Mouse (Mus musculus) liver, embryonic 14.5 days (tissue): ENCODE results near the gene Hist1h4f. TPM values are rescaled to one million over a fixed set of nuclear protein-coding genes. Genes with fewer than 3 reads are reported as not detected.
"Not testable (repeated sequence)": the region's sequence is repeated elsewhere in the genome, so short reads cannot be mapped to it uniquely, and the experiment has no call there.

ENCODE experiments used
- ATAC-seq: fragments of 200-750 bp; cut with Nextera tagmentation; 2 replicates; pipeline ENCODE4 v1.8.0; 2017; ENCODE audit warnings: moderate number of reproducible peaks, mild to moderate bottlenecking, moderate library complexity; ENCODE audit not compliant: insufficient read depth
- DNase-seq, 3 experiments: peaks; one replicate each; pipeline ENCODE4 v3.0.0-alpha.2; 2012 to 2013; ENCODE audit warnings: low read depth in 3 of 3, low spot score in 3 of 3
- H3K27ac ChIP-seq: fragments of 300-500 bp; sonication (generic); 2 replicates; pipeline ENCODE4 v1.5.1; 2014; ENCODE audit warnings: moderate library complexity, mild to moderate bottlenecking, control low read depth, inconsistent platforms
- H3K27me3 ChIP-seq: fragments of 300-500 bp; sonication (generic); 2 replicates; pipeline ENCODE4 v1.6.1; 2014; ENCODE audit warnings: mild to moderate bottlenecking, low read length, moderate library complexity; ENCODE audit not compliant: control insufficient read depth, insufficient read depth
- H3K36me3 ChIP-seq: fragments of 300-500 bp; sonication (generic); replicated peaks from 2 replicates; pipeline ENCODE4 v1.6.1; 2014; ENCODE audit warnings: low read depth; ENCODE audit not compliant: control insufficient read depth, insufficient read depth
- H3K4me1 ChIP-seq, 2 experiments: fragments of 200-500 bp in 1 of 2; fragments of 300-500 bp in 1 of 2; sonication (generic) in 1 of 2; replicated peaks; 2 replicates each; pipeline ENCODE4 v1.6.1; 2012 to 2014; ENCODE audit warnings: antibody characterized with exemption in 1 of 2, inconsistent platforms in 1 of 2, low read length in 1 of 2; ENCODE audit not compliant: control insufficient read depth in 2 of 2, insufficient read depth in 2 of 2
- H3K4me2 ChIP-seq: fragments of 300-500 bp; sonication (generic); 2 replicates; pipeline ENCODE4 v1.6.1; 2014; ENCODE audit warnings: low read depth, mild to moderate bottlenecking, control low read depth, moderate library complexity
- H3K4me3 ChIP-seq, 2 experiments: fragments of 200-500 bp in 1 of 2; fragments of 300-500 bp in 1 of 2; sonication (generic) in 1 of 2; 2 replicates each; pipeline ENCODE4 v1.5.1; 2012 to 2014; ENCODE audit warnings: low read depth in 2 of 2, low read length in 2 of 2, mild to moderate bottlenecking in 2 of 2, control low read depth in 1 of 2, inconsistent platforms in 1 of 2, moderate library complexity in 1 of 2; ENCODE audit not compliant: insufficient read depth in 1 of 2
- H3K9ac ChIP-seq: fragments of 300-500 bp; sonication (generic); replicated peaks from 2 replicates; pipeline ENCODE4 v1.6.1; 2014; ENCODE audit warnings: mild to moderate bottlenecking, control low read depth, moderate library complexity
- H3K9me3 ChIP-seq: fragments of 300-500 bp; sonication (generic); 2 replicates; pipeline ENCODE4 v1.6.1; 2016; ENCODE audit warnings: low read length, mixed read lengths; ENCODE audit not compliant: control insufficient read depth
- CTCF ChIP-seq: IDR thresholded peaks from 2 replicates; pipeline ENCODE4 v1.5.1; 2016; ENCODE audit warnings: antibody characterized with exemption, low read depth, control low read depth
- EP300 ChIP-seq: IDR thresholded peaks from 2 replicates; pipeline ENCODE4 v1.6.1; 2016; ENCODE audit warnings: antibody characterized with exemption, low read depth
- WGBS: fragments of 180-500 bp; shearing (Covaris S2); extraction: QIAGEN DNeasy Blood & Tissue Kit; methylation state at CpG from one replicate; pipeline ENCODE4 v1.1.7; 2014; ENCODE audit not compliant: insufficient replicate concordance; 5-methylcytosine and 5-hydroxymethylcytosine counted together
- polyA plus RNA-seq, 2 experiments: library from polyadenylated mRNA; depleted of rRNA in 1 of 2; stranded (reverse) in 1 of 2; unstranded in 1 of 2; fragments of >200 nt; fragmentation: Nextera tagmentation in 1 of 2; extraction: Ambion mirVana in 1 of 2; gene quantifications; 2 replicates each; pipeline versions ENCODE4 v1.2.1 to v1.2.3; 2012 to 2014

Gene Hist1h4f
- polyA plus RNA-seq, 2 experiments, result 0.75 to 17.8 TPM

- WGBS, result 12% methylated on average over 7 of the region's 7 CpGs
- peak overlapping the region; percentile 94 for H3K9ac ChIP-seq
- ATAC-seq, result no peak
- H3K4me2 ChIP-seq, result peak overlapping the region; percentile 95
- H3K9me3 ChIP-seq, result no peaks in the 10 kb centered on the region
- peaks cover 28 to 30% of the 10 kb centered on the region in 2 experiments for H3K4me1 ChIP-seq
- peak overlapping the region; percentile 100 for H3K27ac ChIP-seq
- H3K27me3 ChIP-seq, result no peaks in the 10 kb centered on the region
- TF ChIP-seq EP300, result peak; percentile 18; the same call in 1 of the 2 replicates
- TF ChIP-seq CTCF, result no peak
- DNase-seq, result no peak
- H3K36me3 ChIP-seq, result no peaks in the 10 kb centered on the region
- H3K4me3 ChIP-seq, result peak overlapping the region; percentile 74 to 84
Observed at GRCm38 (mm10) chr13:23536076-23536822, 15.2 kb downstream of the Hist1h4f start.

- Histone ChIP-seq H3K4me3 (peak within 1 kb of the TSS; percentile 74 to 84), H3K4me1 (peaks cover 23 to 25% of the 10 kb centered on the region in 2 experiments), H3K9ac (peak within 1 kb of the TSS; percentile 99), H3K4me2 (peak within 1 kb of the TSS; percentile 95), H3K27ac (peak within 1 kb of the TSS; percentile 100)
- not testable (repeated sequence) for H3K9me3 ChIP-seq, H3K27me3 ChIP-seq, H3K36me3 ChIP-seq
- TF ChIP-seq EP300, result peak; percentile 66
- ATAC-seq (peak; percentile 81), DNase-seq (peak; percentile 98)
- under 1% methylated on average over 46 of the region's 62 CpGs for WGBS
Observed at GRCm38 (mm10) chr13:23535137-23536075, 16.0 kb downstream of the Hist1h4f start, which contains the start of gene Hist1h3g. Gene Hist1h3g, plus strand, starts transcription at chr13:23535422.

DNA sequence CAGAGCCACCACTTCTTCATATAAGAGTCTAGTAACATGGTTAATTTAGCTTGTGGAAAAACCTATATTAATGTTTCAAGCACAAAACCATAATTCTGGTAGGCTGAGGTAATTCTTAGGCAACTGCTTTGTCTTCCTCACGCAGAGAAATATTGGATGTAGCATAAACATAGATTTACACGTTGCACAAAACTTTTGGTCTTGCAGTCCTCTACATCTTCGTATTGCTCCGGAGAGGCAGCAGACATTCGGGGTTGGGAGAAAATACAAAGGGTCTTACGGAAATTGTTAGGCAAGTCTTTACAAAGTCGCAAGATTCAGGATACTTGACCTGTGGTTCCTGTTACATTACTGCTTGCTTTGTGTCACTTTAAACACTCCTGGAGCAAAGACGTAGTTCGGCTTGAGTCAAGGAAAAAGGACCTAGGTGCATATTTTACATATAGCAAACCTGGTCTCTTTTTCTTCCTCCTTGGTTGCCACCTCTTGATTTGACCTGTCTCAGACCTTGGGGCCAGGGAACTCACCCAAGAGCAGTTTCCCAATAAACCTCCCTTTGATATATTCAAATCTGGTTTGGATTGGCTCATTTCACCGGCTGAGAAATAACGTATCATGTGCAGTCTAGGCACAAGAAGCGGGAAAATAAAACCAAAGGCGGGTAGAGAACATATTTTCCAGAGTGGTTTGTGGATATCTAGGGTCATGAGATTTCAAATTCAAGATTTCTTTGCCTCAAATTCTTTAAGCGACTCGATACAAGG is 16.9 kb downstream of the Hist1h4f start:
- H3K36me3 ChIP-seq, result no peaks in the 10 kb centered on the region
- ATAC-seq (peak; percentile 24), DNase-seq (peak in 1 of 3 experiments; percentile 74)
- peaks cover 23% of the 10 kb centered on the region in 2 experiments for H3K4me1 ChIP-seq
- peak overlapping the region; percentile 99 for H3K9ac ChIP-seq
- under 1% methylated on average over 15 of the region's 15 CpGs for WGBS
- H3K9me3 ChIP-seq, result no peaks in the 10 kb centered on the region
- peak overlapping the region; percentile 74 to 84 for H3K4me3 ChIP-seq
- H3K4me2 ChIP-seq, result peak overlapping the region; percentile 95
- H3K27me3 ChIP-seq, result no peaks in the 10 kb centered on the region
- H3K27ac ChIP-seq, result peak overlapping the region; percentile 100
- no peak; the same call in none of the 2 replicates for TF ChIP-seq EP300
- no peak for TF ChIP-seq CTCF

- H3K4me2 ChIP-seq, result peak within 1 kb of the TSS; percentile 95
- H3K27ac ChIP-seq, result peak within 1 kb of the TSS; percentile 100
- peak; percentile 36 for ATAC-seq
- H3K27me3 ChIP-seq, H3K36me3 ChIP-seq, H3K9me3 ChIP-seq: not testable (repeated sequence)
- peak; percentile 25 for TF ChIP-seq CTCF
- H3K9ac ChIP-seq, result peak within 1 kb of the TSS; percentile 99
- peaks cover 23 to 24% of the 10 kb centered on the region in 2 experiments for H3K4me1 ChIP-seq
- 0% methylated on average over 25 of the region's 53 CpGs for WGBS
- peak; percentile 91 to 92 (median 92) for DNase-seq
- H3K4me3 ChIP-seq, result peak within 1 kb of the TSS; percentile 74 to 84
Observed at GRCm38 (mm10) chr13:23533560-23534367, 17.7 kb downstream of the Hist1h4f start, which contains the start of gene Hist1h2af. Gene Hist1h2af, plus strand, starts transcription at chr13:23533906.
